Comparison of ENCODE assay signal across 8 mouse cellular contexts in genomic region chr12:85279396-85280080, GRCm38 (mm10). TPM values are rescaled to one million over a fixed set of nuclear protein-coding genes. Genes with fewer than 3 reads are reported as not detected.
A peak's percentile ranks its signal among the peaks of the same experiment; 100 is the strongest.
DNase-seq lines count a peak whose midpoint lies in the region; ATAC-seq and TF ChIP-seq lines count a peak whose summit lies in the region.

No protein-coding gene starts in this region.

- H3K27ac ChIP-seq in testis, adult 2 months (ENCODE audit: control insufficient read depth, insufficient read depth, low read depth, low read length), result peak overlapping the region; percentile 99
- no peak overlapping the region for H3K27ac ChIP-seq in hindbrain, embryonic 11.5 days (ENCODE audit: low read depth, low read length)

- WGBS in hindbrain, embryonic 11.5 days, result 7% methylated on average over 10 of the region's 10 CpGs

- H3K9ac ChIP-seq in hindbrain, embryonic 11.5 days (ENCODE audit: low read depth, low read length), result peak overlapping the region; percentile 90

- intact Hi-C loops in gastrocnemius, postnatal 36 days (cut with DNase I), result no loop called here

- peak overlapping the region; percentile 99 for H3K4me3 ChIP-seq in testis, adult 2 months (ENCODE audit: control insufficient read depth, low read depth, low read length)
- peak overlapping the region; percentile 79 for H3K4me3 ChIP-seq in hindbrain, embryonic 11.5 days (ENCODE audit: low read depth, low read length)
- H3K4me3 ChIP-seq in megakaryocyte, embryonic 14.5 days (replicated peaks), result peak overlapping the region; percentile 95

- H3K9me3 ChIP-seq in hindbrain, embryonic 11.5 days (ENCODE audit: control insufficient read depth, low read length), result no peaks in the 10 kb centered on the region
- H3K9me3 ChIP-seq in megakaryocyte, embryonic 14.5 days, result no peaks in the 10 kb centered on the region

- no peaks in the 10 kb centered on the region for H3K4me1 ChIP-seq in testis, adult 2 months (ENCODE audit: control insufficient read depth, insufficient read depth, low read length)
- H3K4me1 ChIP-seq in hindbrain, embryonic 11.5 days (replicated peaks; ENCODE audit: control insufficient read depth, insufficient read depth, low read length), result peaks cover 5% of the 10 kb centered on the region; the same call in 1 of the 2 replicates
- H3K4me1 ChIP-seq in megakaryocyte, embryonic 14.5 days, result peaks cover 24% of the 10 kb centered on the region

- H3K4me2 ChIP-seq in hindbrain, embryonic 11.5 days (replicated peaks; ENCODE audit: low read depth, low read length), result peak overlapping the region; percentile 86

- H3K36me3 ChIP-seq in testis, adult 2 months (ENCODE audit: control insufficient read depth, insufficient read depth, low read length), result no peaks in the 10 kb centered on the region
- no peaks in the 10 kb centered on the region for H3K36me3 ChIP-seq in hindbrain, embryonic 11.5 days (ENCODE audit: control insufficient read depth, insufficient read depth, low read length)
- H3K36me3 ChIP-seq in megakaryocyte, embryonic 14.5 days (replicated peaks; ENCODE audit: low read length), result peaks cover 35% of the 10 kb centered on the region

- peak; percentile 44 for DNase-seq in adrenal gland, postnatal 14 days
- no peak for DNase-seq in adrenal gland, adult 8-10 months
- DNase-seq in testis, postnatal 10 days (ENCODE audit: low spot score), result no peak
- DNase-seq in hindbrain, embryonic 11.5 days (ENCODE audit: low spot score), result no peak
- DNase-seq in ovary, postnatal 36 days (ENCODE audit: low spot score), result no peak
- no peak for DNase-seq in gastrocnemius, postnatal 36 days

- TF ChIP-seq POLR2A in testis, adult 2 months (IDR thresholded peaks at IDR 0.05; ENCODE audit: control insufficient read depth, low read depth, low read length), result no peak

- peak; percentile 57 for ATAC-seq in hindbrain, embryonic 11.5 days (ENCODE audit: low FRiP score)

- no peaks in the 10 kb centered on the region for H3K27me3 ChIP-seq in testis, adult 2 months (ENCODE audit: control insufficient read depth, insufficient read depth, low read length)
- H3K27me3 ChIP-seq in hindbrain, embryonic 11.5 days (ENCODE audit: control insufficient read depth, insufficient read depth, low read length), result no peaks in the 10 kb centered on the region
- H3K27me3 ChIP-seq in megakaryocyte, embryonic 14.5 days (replicated peaks), result no peaks in the 10 kb centered on the region

- no peak for TF ChIP-seq CTCF in testis, adult 2 months (IDR thresholded peaks at IDR 0.05; ENCODE audit: control insufficient read depth, insufficient read depth, insufficient replicate concordance, low read depth, low read length)

RNA-seq across cellular contexts. Expression of gene Acyp1, which starts 8.7 kb away (rescaled TPM):
- 31.5 and 38.3 TPM in 2 replicates for total RNA-seq in adrenal gland, postnatal 14 days (2021)
- 10 to 100 TPM; 29.3 to 36.6 (median 32.8) TPM for total RNA-seq in adrenal gland, adult 8-10 months (2022)
- 187 and 199 TPM in 2 replicates for polyA plus RNA-seq in testis, adult 2 months (2012; rRNA removed)
- polyA plus RNA-seq in hindbrain, embryonic 11.5 days (2014; fragmentation: Nextera tagmentation; extraction: Ambion mirVana), result 71.4 and 73.8 TPM in 2 replicates
- 29.0 TPM in 1 of 2 replicates, not detected in the other for polyA plus RNA-seq in megakaryocyte, embryonic 14.5 days (2012; ENCODE audit: insufficient read depth, low replicate concordance)
- total RNA-seq in gastrocnemius, postnatal 36 days (2021), result 10 to 100 TPM; 38.0 to 38.6 TPM

RNA-seq across cellular contexts. Expression of gene Zc2hc1c, which starts 8.9 kb away (rescaled TPM):
- total RNA-seq in adrenal gland, postnatal 14 days (2021), result 0.98 and 1.1 TPM in 2 replicates
- 1 to 10 TPM; 2.5 to 4.3 (median 3.4) TPM for total RNA-seq in adrenal gland, adult 8-10 months (2022)
- 11.6 and 13.7 TPM in 2 replicates for polyA plus RNA-seq in testis, adult 2 months (2012; rRNA removed)
- polyA plus RNA-seq in hindbrain, embryonic 11.5 days (2014; fragmentation: Nextera tagmentation; extraction: Ambion mirVana), result 1.2 and 1.5 TPM in 2 replicates
- not detected in 2 replicates for polyA plus RNA-seq in megakaryocyte, embryonic 14.5 days (2012; ENCODE audit: insufficient read depth, low replicate concordance)
- 1 to 10 TPM in 1 of 2 experiments, under 1 TPM in 1; 0.72 to 1.0 TPM for total RNA-seq in gastrocnemius, postnatal 36 days (2021)

RNA-seq across cellular contexts. Expression of gene Mlh3, which starts 9.1 kb away (rescaled TPM):
- total RNA-seq in adrenal gland, postnatal 14 days (2021), result 9.3 and 11.3 TPM in 2 replicates
- total RNA-seq in adrenal gland, adult 8-10 months (2022), result 10 to 100 TPM; 12.1 to 23.4 (median 18.7) TPM
- polyA plus RNA-seq in testis, adult 2 months (2012; rRNA removed), result 11.1 and 13.1 TPM in 2 replicates
- 7.7 and 8.4 TPM in 2 replicates for polyA plus RNA-seq in hindbrain, embryonic 11.5 days (2014; fragmentation: Nextera tagmentation; extraction: Ambion mirVana)
- polyA plus RNA-seq in megakaryocyte, embryonic 14.5 days (2012; ENCODE audit: insufficient read depth, low replicate concordance), result 0.96 TPM in 1 of 2 replicates, not detected in the other
- total RNA-seq in gastrocnemius, postnatal 36 days (2021), result 1 to 10 TPM; 6.5 to 7.0 TPM

RNA-seq across cellular contexts. Expression of gene Nek9, which starts 59.6 kb away (rescaled TPM):
- 65.7 and 66.2 TPM in 2 replicates for total RNA-seq in adrenal gland, postnatal 14 days (2021)
- total RNA-seq in adrenal gland, adult 8-10 months (2022), result 100 to 1,000 TPM in 3 of 4 experiments, 10 to 100 TPM in 1; 96.5 to 138 (median 126) TPM
- polyA plus RNA-seq in testis, adult 2 months (2012; rRNA removed), result 18.2 and 20.3 TPM in 2 replicates
- 10.2 and 13.4 TPM in 2 replicates for polyA plus RNA-seq in hindbrain, embryonic 11.5 days (2014; fragmentation: Nextera tagmentation; extraction: Ambion mirVana)
- polyA plus RNA-seq in megakaryocyte, embryonic 14.5 days (2012; ENCODE audit: insufficient read depth, low replicate concordance), result 2.0 and 2.6 TPM in 2 replicates
- 100 to 1,000 TPM in 1 of 2 experiments, 10 to 100 TPM in 1; 86.2 to 105 TPM for total RNA-seq in gastrocnemius, postnatal 36 days (2021)
